ENCODE assay signal across 12 mouse cellular contexts in genomic region chr9:32508118-32508517, GRCm38 (mm10). TPM values are rescaled to one million over a fixed set of nuclear protein-coding genes. Genes with fewer than 3 reads are reported as not detected.
DNase-seq lines count a peak whose midpoint lies in the region; ATAC-seq and TF ChIP-seq lines count a peak whose summit lies in the region.
"Had no signal": no experiment of that assay in that cellular context is flagged by ENCODE, and none has a peak within 500 bp of the region (broad histone marks: within the 10 kb centered on the region; RNA-seq: fewer than 3 reads in every experiment).

No protein-coding gene starts in this region.

- WGBS in heart, embryonic 13.5 days, result 55% methylated on average over 8 of the region's 8 CpGs
- 57% methylated on average over 8 of the region's 8 CpGs for WGBS in heart, embryonic 10.5 days
- 47% methylated on average over 8 of the region's 8 CpGs for WGBS in lung, embryonic 16.5 days
- 57% methylated on average over 8 of the region's 8 CpGs for WGBS in lung, adult 2 months
- WGBS in macrophage (ENCODE audit: missing documents), result 25% methylated on average over 8 of the region's 8 CpGs
- 76% methylated on average over 8 of the region's 8 CpGs for WGBS in forebrain, embryonic 11.5 days

- no peak for DNase-seq in heart, embryonic 10.5 days (ENCODE audit: low spot score)
- DNase-seq in lung, adult 2 months, result no peak
- peak; percentile 37 for DNase-seq in forelimb bud, embryonic 11.5 days (ENCODE audit: low read depth, low spot score)
- DNase-seq in adrenal gland, adult 18-20 months (ENCODE audit: low spot score in 2 of 2), result no peak
- DNase-seq in forebrain, embryonic 11.5 days (ENCODE audit: low spot score), result no peak
- DNase-seq: cerebellum, adult 9-10 months; gastrocnemius, postnatal 10 days had no signal

- no peaks in the 10 kb centered on the region for H3K36me3 ChIP-seq in heart, embryonic 13.5 days
- no peaks in the 10 kb centered on the region for H3K36me3 ChIP-seq in heart, embryonic 10.5 days
- H3K36me3 ChIP-seq in lung, embryonic 16.5 days (ENCODE audit: control insufficient read depth, insufficient read depth, low read length), result no peaks in the 10 kb centered on the region
- no peaks in the 10 kb centered on the region for H3K36me3 ChIP-seq in macrophage (ENCODE audit: inconsistent target)
- no peaks in the 10 kb centered on the region for H3K36me3 ChIP-seq in forebrain, embryonic 11.5 days (ENCODE audit: control insufficient read depth, insufficient read depth, low read length)
- H3K36me3 ChIP-seq: hindbrain, embryonic 13.5 days had no signal

- H3K27me3 ChIP-seq in heart, embryonic 13.5 days (replicated peaks), result peaks cover 4% of the 10 kb centered on the region; the same call in 1 of the 2 replicates
- H3K27me3 ChIP-seq in heart, embryonic 10.5 days (ENCODE audit: insufficient read depth, poor library complexity, severe bottlenecking), result peaks cover 10% of the 10 kb centered on the region; the same call in 1 of the 2 replicates
- no peaks in the 10 kb centered on the region for H3K27me3 ChIP-seq in lung, embryonic 16.5 days (ENCODE audit: control insufficient read depth, insufficient read depth, low read depth, low read length)
- no peaks in the 10 kb centered on the region for H3K27me3 ChIP-seq in forebrain, embryonic 11.5 days (ENCODE audit: control insufficient read depth, insufficient read depth, low read length)
- H3K27me3 ChIP-seq: hindbrain, embryonic 13.5 days; Patski had no signal

- H3K79me2 ChIP-seq in macrophage (ENCODE audit: inconsistent target), result peaks cover 90% of the 10 kb centered on the region

- H3K4me2 ChIP-seq in heart, embryonic 13.5 days, result no peak overlapping the region
- no peak overlapping the region for H3K4me2 ChIP-seq in lung, embryonic 16.5 days (ENCODE audit: low read depth, low read length)
- no peak overlapping the region for H3K4me2 ChIP-seq in forebrain, embryonic 11.5 days (ENCODE audit: low read depth, low read length, severe bottlenecking)
- H3K4me2 ChIP-seq: hindbrain, embryonic 13.5 days had no signal

- H3K4me1 ChIP-seq in heart, embryonic 13.5 days, result peaks cover 50% of the 10 kb centered on the region
- peaks cover 57% of the 10 kb centered on the region for H3K4me1 ChIP-seq in heart, embryonic 10.5 days
- peaks cover 24% of the 10 kb centered on the region for H3K4me1 ChIP-seq in lung, embryonic 16.5 days (replicated peaks; ENCODE audit: control insufficient read depth, insufficient read depth, low read length)
- H3K4me1 ChIP-seq in lung, adult 2 months (ENCODE audit: control insufficient read depth, insufficient read depth, low read length), result peaks cover 35% of the 10 kb centered on the region
- no peaks in the 10 kb centered on the region for H3K4me1 ChIP-seq in forebrain, embryonic 11.5 days (replicated peaks; ENCODE audit: control insufficient read depth, insufficient read depth, low read length)

- ATAC-seq in heart, embryonic 13.5 days (ENCODE audit: extremely low read depth, insufficient number of reproducible peaks, low FRiP score, low TSS enrichment), result no peak
- ATAC-seq in lung, embryonic 16.5 days (ENCODE audit: low read depth), result no peak
- no peak for ATAC-seq in forebrain, embryonic 11.5 days (replicated peaks; ENCODE audit: low FRiP score)
- ATAC-seq: Patski had no signal

- no peak for TF ChIP-seq CTCF in lung, adult 2 months (IDR thresholded peaks at IDR 0.05; ENCODE audit: insufficient read depth, low read length)

- H3K4me3 ChIP-seq in heart, embryonic 13.5 days, result no peak overlapping the region
- no peak overlapping the region for H3K4me3 ChIP-seq in heart, embryonic 10.5 days
- H3K4me3 ChIP-seq in lung, embryonic 16.5 days (ENCODE audit: low read length), result no peak overlapping the region
- no peak overlapping the region for H3K4me3 ChIP-seq in lung, adult 2 months (replicated peaks; ENCODE audit: extremely low read depth, low read depth, low read length)
- no peak overlapping the region for H3K4me3 ChIP-seq in macrophage (ENCODE audit: inconsistent target)
- no peak overlapping the region for H3K4me3 ChIP-seq in forebrain, embryonic 11.5 days (ENCODE audit: low read depth, low read length)
- H3K4me3 ChIP-seq: hindbrain, embryonic 13.5 days had no signal

- no peak for TF ChIP-seq POLR2A in lung, adult 2 months (IDR thresholded peaks at IDR 0.05; ENCODE audit: borderline replicate concordance, extremely low read depth, low read depth, low read length)

- no peaks in the 10 kb centered on the region for H3K9me3 ChIP-seq in heart, embryonic 13.5 days
- H3K9me3 ChIP-seq in heart, embryonic 10.5 days, result no peaks in the 10 kb centered on the region
- no peaks in the 10 kb centered on the region for H3K9me3 ChIP-seq in lung, embryonic 16.5 days (ENCODE audit: control insufficient read depth, low read length)
- H3K9me3 ChIP-seq in forebrain, embryonic 11.5 days (ENCODE audit: control insufficient read depth, low read length), result no peaks in the 10 kb centered on the region
- H3K9me3 ChIP-seq: hindbrain, embryonic 13.5 days had no signal

- peak overlapping the region; percentile 65 for H3K27ac ChIP-seq in heart, embryonic 13.5 days (replicated peaks)
- no peak overlapping the region for H3K27ac ChIP-seq in heart, embryonic 10.5 days
- H3K27ac ChIP-seq in lung, embryonic 16.5 days (ENCODE audit: low read length), result peak overlapping the region; percentile 14; the same call in 1 of the 2 replicates
- H3K27ac ChIP-seq in macrophage, result peak overlapping the region; percentile 99
- no peak overlapping the region for H3K27ac ChIP-seq in forebrain, embryonic 11.5 days (ENCODE audit: low read depth, low read length)
- H3K27ac ChIP-seq: hindbrain, embryonic 13.5 days had no signal

- H3K9ac ChIP-seq in heart, embryonic 13.5 days, result no peak overlapping the region
- H3K9ac ChIP-seq in lung, embryonic 16.5 days (ENCODE audit: low read length), result no peak overlapping the region
- H3K9ac ChIP-seq in forebrain, embryonic 11.5 days (ENCODE audit: low read length), result no peak overlapping the region
- H3K9ac ChIP-seq: hindbrain, embryonic 13.5 days had no signal

RNA-seq across cellular contexts. Expression of gene Fli1, which starts 34.5 kb away (rescaled TPM):
- polyA plus RNA-seq in heart, embryonic 13.5 days (2015; fragmentation: Nextera tagmentation; extraction: Ambion mirVana), result 18.3 and 18.6 TPM in 2 replicates
- 17.5 and 20.8 TPM in 2 replicates for polyA plus RNA-seq in heart, embryonic 10.5 days (2016; fragmentation: Nextera tagmentation; extraction: Ambion mirVana)
- polyA plus RNA-seq in lung, embryonic 16.5 days (2015; fragmentation: Nextera tagmentation; extraction: Ambion mirVana), result 32.8 and 34.9 TPM in 2 replicates
- polyA plus RNA-seq in lung, adult 2 months (2012; rRNA removed), result 12.9 and 14.1 TPM in 2 replicates
- 100 to 1,000 TPM in 9 of 26 experiments, 10 to 100 TPM in 17; 21.1 to 160 (median 95.3) TPM for total RNA-seq in macrophage (2018; cell fraction: chromatin; rRNA removed)
- total RNA-seq in macrophage (2018; cell fraction: cytosol; rRNA removed), result 100 to 1,000 TPM in 2 of 26 experiments, 10 to 100 TPM in 24; 44.1 to 110 (median 89.3) TPM
- total RNA-seq in macrophage (2018; cell fraction: nucleus; rRNA removed), result 100 to 1,000 TPM in 6 of 26 experiments, 10 to 100 TPM in 20; 26.3 to 141 (median 83.7) TPM
- polyA plus RNA-seq in macrophage (2018), result 47.2 to 90.9 TPM (median 59.7 TPM) in 3 replicates
- 10 to 100 TPM; 11.0 to 14.6 TPM for total RNA-seq in adrenal gland, adult 18-20 months (2021)
- 14.3 and 14.7 TPM in 2 replicates for polyA plus RNA-seq in forebrain, embryonic 11.5 days (2014; fragmentation: Nextera tagmentation; extraction: Ambion mirVana)

Comparison
In these comparisons a context has a peak if more than half of its experiments do, and no peak if none do; other contexts are left out.
1. H3K27ac ChIP-seq: peak in heart, embryonic 13.5 days (single experiment), lung, embryonic 16.5 days (single experiment) and macrophage (single experiment); none in heart, embryonic 10.5 days (single experiment) and forebrain, embryonic 11.5 days (single experiment).